Comparison of ENCODE assay signal across 8 mouse cellular contexts in the genomic region with DNA sequence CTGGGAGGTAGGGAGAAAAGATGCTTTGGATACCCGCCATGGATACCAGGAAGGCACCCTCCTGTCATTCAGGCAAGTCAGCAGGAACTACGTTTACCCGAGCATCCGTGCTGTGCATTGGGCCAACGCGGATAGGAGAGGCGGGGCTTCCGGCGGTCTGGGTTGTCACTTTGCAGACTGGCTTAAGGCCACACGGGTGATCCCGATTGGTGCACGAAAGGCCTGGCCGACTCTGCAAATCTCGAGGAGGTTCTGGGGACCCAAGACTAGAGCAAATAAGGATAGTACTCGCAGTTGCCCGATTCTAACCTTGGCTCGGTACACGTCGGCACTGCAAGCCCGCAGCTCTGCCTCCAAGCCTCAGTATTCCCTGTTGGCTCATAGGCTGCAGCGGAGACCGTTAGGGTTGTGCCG. TPM values are rescaled to one million over a fixed set of nuclear protein-coding genes. Genes with fewer than 3 reads are reported as not detected.
DNase-seq lines count a peak whose midpoint lies in the region; ATAC-seq and TF ChIP-seq lines count a peak whose summit lies in the region.

Gene Zfp324, plus strand, starts transcription at position 161 of the 414 bp plus-strand sequence.

- 0% methylated on average over 23 of the region's 23 CpGs for WGBS in forebrain, embryonic 15.5 days
- under 1% methylated on average over 23 of the region's 23 CpGs for WGBS in neural tube, embryonic 14.5 days

- peak; percentile 48 to 79; a peak in 3 of 4 replicates for TF ChIP-seq POLR2A in MEL (IDR thresholded peaks at IDR 0.05; ENCODE audit: control insufficient read depth in 1 of 2, insufficient read depth in 1 of 2, low read depth in 1 of 2, low read length in 2 of 2, poor library complexity in 1 of 2)

- no peaks in the 10 kb centered on the region for H3K9me3 ChIP-seq in MEL (replicated peaks; ENCODE audit: insufficient read depth, low read length)
- H3K9me3 ChIP-seq in forebrain, embryonic 15.5 days = no peaks in the 10 kb centered on the region
- H3K9me3 ChIP-seq in neural tube, embryonic 14.5 days (ENCODE audit: control insufficient read depth, low read length) = no peaks in the 10 kb centered on the region

- no peak for TF ChIP-seq CTCF in MEL (IDR thresholded peaks at IDR 0.05 in 2 of 3, conservative IDR thresholded peaks at IDR 0.05 in 1 of 3; ENCODE audit: control insufficient read depth in 1 of 3, insufficient read depth in 1 of 3, low read depth in 2 of 3, low read length in 3 of 3, poor library complexity in 1 of 3, severe bottlenecking in 1 of 3)

- no peak for TF ChIP-seq EP300 in MEL (IDR thresholded peaks at IDR 0.05; ENCODE audit: low read depth in 1 of 2, low read length in 2 of 2)

- H3K27ac ChIP-seq in MEL (ENCODE audit: control insufficient read depth, low read depth, low read length) = peak within 1 kb of the TSS; percentile 83
- H3K27ac ChIP-seq in forebrain, embryonic 15.5 days (replicated peaks) = peak within 1 kb of the TSS; percentile 91
- H3K27ac ChIP-seq in neural tube, embryonic 14.5 days (ENCODE audit: low read depth, low read length) = peak within 1 kb of the TSS; percentile 86

- H3K27me3 ChIP-seq in MEL (ENCODE audit: control insufficient read depth in 1 of 2, insufficient read depth in 2 of 2, low read length in 2 of 2) = no peaks in the 10 kb centered on the region
- H3K27me3 ChIP-seq in forebrain, embryonic 15.5 days = no peaks in the 10 kb centered on the region
- H3K27me3 ChIP-seq in neural tube, embryonic 14.5 days (ENCODE audit: control insufficient read depth, insufficient read depth, low read length) = no peaks in the 10 kb centered on the region; the same call in 1 of the 2 replicates

- TF ChIP-seq RAD21 in MEL (IDR thresholded peaks at IDR 0.05; ENCODE audit: low read depth, low read length) = no peak

- peak within 1 kb of the TSS; percentile 84 for H3K9ac ChIP-seq in MEL (ENCODE audit: control insufficient read depth, low read depth, low read length, poor library complexity, severe bottlenecking)
- peak within 1 kb of the TSS; percentile 63 for H3K9ac ChIP-seq in forebrain, embryonic 15.5 days (replicated peaks)
- H3K9ac ChIP-seq in neural tube, embryonic 14.5 days (replicated peaks; ENCODE audit: low read depth, low read length) = peak within 1 kb of the TSS; percentile 91

- intact Hi-C loops in heart, postnatal 14 days (cut with DNase I) = loop anchor here (2.0 kb wide), 1 partner anchor 15 kb away; no protein-coding TSS in a partner anchor

- H3K4me1 ChIP-seq in MEL (ENCODE audit: control insufficient read depth in 1 of 2, insufficient read depth in 2 of 2, low read length in 2 of 2) = peaks cover 2 to 21% of the 10 kb centered on the region in 2 experiments; a peak in 2 of 4 replicates
- H3K4me1 ChIP-seq in forebrain, embryonic 15.5 days = peaks cover 25% of the 10 kb centered on the region
- H3K4me1 ChIP-seq in neural tube, embryonic 14.5 days (ENCODE audit: control insufficient read depth, insufficient read depth, low read length) = peaks cover 14% of the 10 kb centered on the region

- H3K79me2 ChIP-seq in MEL (ENCODE audit: control insufficient read depth, insufficient read depth, low read length, poor library complexity) = peaks cover 6% of the 10 kb centered on the region

- peak; percentile 94 for ATAC-seq in forebrain, embryonic 15.5 days (replicated peaks)
- ATAC-seq in neural tube, embryonic 14.5 days (ENCODE audit: low read depth) = peak; percentile 93

- H3K4me2 ChIP-seq in forebrain, embryonic 15.5 days (replicated peaks) = peak within 1 kb of the TSS; percentile 80
- peak within 1 kb of the TSS; percentile 92 for H3K4me2 ChIP-seq in neural tube, embryonic 14.5 days (ENCODE audit: low read depth, low read length)

- peak; percentile 96 for DNase-seq in MEL (ENCODE audit: low read depth, low spot score)
- DNase-seq in cerebellum, adult 18-20 months = peak; percentile 89 to 95
- DNase-seq in heart, postnatal 14 days = peak; percentile 88 to 89
- peak; percentile 89 to 95 for DNase-seq in layer of hippocampus, adult 18-20 months (ENCODE audit: low spot score in 2 of 2)
- DNase-seq in lung, adult 18-20 months = peak; percentile 93 to 95
- DNase-seq in testis, postnatal 10 days (ENCODE audit: low spot score) = peak; percentile 90

- peak within 1 kb of the TSS; percentile 79 to 84 for H3K4me3 ChIP-seq in MEL (ENCODE audit: control insufficient read depth in 1 of 2, insufficient read depth in 1 of 2, low read depth in 2 of 2, low read length in 2 of 2)
- peak within 1 kb of the TSS; percentile 49 for H3K4me3 ChIP-seq in forebrain, embryonic 15.5 days
- peak within 1 kb of the TSS; percentile 84 for H3K4me3 ChIP-seq in neural tube, embryonic 14.5 days (ENCODE audit: low read depth, low read length)

- H3K36me3 ChIP-seq in MEL (ENCODE audit: control insufficient read depth in 1 of 2, insufficient read depth in 2 of 2, low read length in 2 of 2) = peaks cover 0 to 14% of the 10 kb centered on the region in 2 experiments; a peak in 2 of 4 replicates
- H3K36me3 ChIP-seq in forebrain, embryonic 15.5 days = peaks cover 20% of the 10 kb centered on the region
- H3K36me3 ChIP-seq in neural tube, embryonic 14.5 days (ENCODE audit: control insufficient read depth, insufficient read depth, low read length) = peaks cover 15% of the 10 kb centered on the region

TF ChIP-seq in MEL, 35 proteins besides CTCF, POLR2A, EP300 and RAD21:
- peak; percentile 72 for TF ChIP-seq ELF1 (IDR thresholded peaks at IDR 0.05; ENCODE audit: low read depth, low read length)
- TF ChIP-seq MYB (IDR thresholded peaks at IDR 0.05; ENCODE audit: low read depth, low read length) = no peak
- peak; percentile 74 for TF ChIP-seq NELFE (IDR thresholded peaks at IDR 0.05; ENCODE audit: low read depth, low read length)
- TF ChIP-seq CHD1 (IDR thresholded peaks at IDR 0.05; ENCODE audit: low read depth, low read length) = no peak
- TF ChIP-seq ZMIZ1 (IDR thresholded peaks at IDR 0.05; ENCODE audit: low read depth, low read length) = peak; percentile 72; the same call in 1 of the 2 replicates
- no peak for TF ChIP-seq ZKSCAN1 (IDR thresholded peaks at IDR 0.05; ENCODE audit: low read depth, low read length)
- TF ChIP-seq HCFC1 (IDR thresholded peaks at IDR 0.05; ENCODE audit: low read depth, low read length) = peak; percentile 78
- TF ChIP-seq TBP (IDR thresholded peaks at IDR 0.05; ENCODE audit: low read depth, low read length) = peak; percentile 73
- peak; percentile 69 for TF ChIP-seq SIN3A (IDR thresholded peaks at IDR 0.05; ENCODE audit: low read length)
- TF ChIP-seq UBTF (IDR thresholded peaks at IDR 0.05; ENCODE audit: borderline replicate concordance, insufficient read depth, low read depth, low read length) = 0 out of 2 replicates have a peak, but pooled peaks have one; percentile 32
- TF ChIP-seq USF2 (IDR thresholded peaks at IDR 0.05; ENCODE audit: borderline replicate concordance in 1 of 2, insufficient read depth in 1 of 2, low read depth in 1 of 2, low read length in 2 of 2) = no peak
- peak; percentile 35; the same call in 1 of the 2 replicates for TF ChIP-seq TCF12 (IDR thresholded peaks at IDR 0.05; ENCODE audit: low read depth, low read length)
- no peak for TF ChIP-seq MYC (IDR thresholded peaks at IDR 0.05; ENCODE audit: low read depth, low read length)
- 0 out of 2 replicates have a peak, but pooled peaks have one; percentile 9 for TF ChIP-seq ZNF384 (IDR thresholded peaks at IDR 0.05; ENCODE audit: low read depth, low read length)
- no peak for TF ChIP-seq MXI1 (IDR thresholded peaks at IDR 0.05; ENCODE audit: low read depth, low read length)
- peak; percentile 35; the same call in 1 of the 2 replicates for TF ChIP-seq POLR2AphosphoS2 (IDR thresholded peaks at IDR 0.05; ENCODE audit: low read length)
- no peak for TF ChIP-seq MAX (IDR thresholded peaks at IDR 0.05; ENCODE audit: low read length)
TF ChIP-seq in MEL: peak in this region for 10.

RNA-seq across cellular contexts. Expression of gene Zfp324, which starts in this region (rescaled TPM):
- 5.9 and 9.9 TPM in 2 replicates for total RNA-seq in MEL (2012; rRNA removed)
- 1 to 10 TPM in 1 of 2 experiments, not detected in 1; 5.2 TPM for polyA plus RNA-seq in MEL (2012; ENCODE audit: insufficient read depth in 1 of 2, insufficient read length in 2 of 2, low read depth in 1 of 2, low replicate concordance in 2 of 2, missing spikeins in 1 of 2)
- polyA plus RNA-seq in forebrain, embryonic 15.5 days (2015; fragmentation: Nextera tagmentation; extraction: Ambion mirVana) = 15.9 TPM in 2 replicates
- total RNA-seq in heart, postnatal 14 days (2021) = 1 to 10 TPM; 4.1 to 4.5 TPM
- total RNA-seq in layer of hippocampus, adult 18-20 months (2021) = 10 to 100 TPM; 10.1 to 12.7 TPM
- polyA plus RNA-seq in neural tube, embryonic 14.5 days (2014; fragmentation: Nextera tagmentation; extraction: Ambion mirVana) = 10.6 and 12.7 TPM in 2 replicates

Comparison
In these comparisons a context has a peak if more than half of its experiments do, and no peak if none do; other contexts are left out.
1. Peak in every context shown above with its lines: DNase-seq, ATAC-seq, H3K4me3 ChIP-seq and H3K27ac ChIP-seq.